Mouse (Mus musculus): ENCODE measurements at regions not wholly inside any gene's neighbourhood (a gene's known extent, or its start where the extent isn't known, plus 50 kb on each side); places are given as distances from the start of the nearest gene placed in this dataset.

DNA sequence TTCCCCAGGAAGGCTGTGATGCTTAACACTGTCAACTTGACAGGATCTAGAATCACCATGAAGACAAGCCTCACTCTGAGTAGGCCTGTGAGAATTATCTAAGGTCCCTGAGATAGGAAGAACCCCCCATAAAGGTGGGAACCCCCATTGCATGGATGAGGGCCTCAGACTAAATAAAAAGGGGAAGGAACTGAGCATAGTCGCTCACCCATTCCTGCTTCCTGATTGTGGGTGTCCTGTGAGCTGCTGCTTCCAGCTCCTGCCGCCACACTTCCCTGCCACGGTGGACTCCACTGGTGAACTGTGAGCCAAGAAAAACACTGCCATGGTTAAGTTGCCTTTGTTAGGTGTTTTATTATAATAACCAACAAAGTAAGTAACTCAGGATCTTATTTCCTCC is 86.8 kb upstream of the Frmd6 start:
- no peaks in the 10 kb centered on the region for H3K36me3 ChIP-seq
- ATAC-seq: no peak
- no peak overlapping the region for H3K4me2 ChIP-seq (replicated peaks)
- no peak overlapping the region for H3K27ac ChIP-seq
- H3K9me3 ChIP-seq: no peaks in the 10 kb centered on the region
- H3K9ac ChIP-seq: no peak overlapping the region
- H3K4me3 ChIP-seq (replicated peaks): no peak overlapping the region
- 81% methylated on average over 3 of the region's 3 CpGs for WGBS
- no peaks in the 10 kb centered on the region for H3K4me1 ChIP-seq (replicated peaks)
- no peaks in the 10 kb centered on the region for H3K27me3 ChIP-seq (replicated peaks)

- WGBS: 86% methylated on average over 6 of the region's 6 CpGs
- no peak overlapping the region for H3K9ac ChIP-seq
- no peak for ATAC-seq
- H3K4me2 ChIP-seq (replicated peaks): no peak overlapping the region
- H3K27me3 ChIP-seq (replicated peaks): no peaks in the 10 kb centered on the region
- no peaks in the 10 kb centered on the region for H3K36me3 ChIP-seq
- H3K9me3 ChIP-seq: no peaks in the 10 kb centered on the region
- no peak overlapping the region for H3K27ac ChIP-seq
- no peak overlapping the region for H3K4me3 ChIP-seq (replicated peaks)
- H3K4me1 ChIP-seq (replicated peaks): no peaks in the 10 kb centered on the region
Measured at GRCm38 (mm10) chr12:70739316-70739715, 86.0 kb upstream of the Frmd6 start.

DNA sequence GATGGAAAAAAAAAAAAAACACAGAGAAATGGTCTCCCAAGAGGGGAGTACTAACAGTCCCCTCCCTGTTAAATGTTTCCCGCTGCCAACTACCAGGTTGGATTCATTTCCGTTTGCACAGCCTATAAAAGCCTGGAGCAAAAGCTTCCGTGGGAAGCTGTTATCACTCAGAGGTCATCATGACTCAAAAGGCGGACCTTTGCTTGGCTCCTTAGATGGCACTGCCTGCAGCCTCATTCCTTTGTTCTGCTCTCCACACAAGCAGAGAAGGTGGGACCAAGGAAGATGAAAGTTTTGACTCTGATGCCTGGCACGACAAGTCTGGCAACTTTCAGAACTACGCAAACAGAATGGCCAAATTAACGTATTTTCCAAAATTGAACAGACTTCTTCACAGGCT is 85.5 kb upstream of the Frmd6 start:
- no peak for ATAC-seq
- 58% methylated on average over 7 of the region's 7 CpGs for WGBS
- H3K9me3 ChIP-seq: no peaks in the 10 kb centered on the region
- H3K9ac ChIP-seq: no peak overlapping the region
- no peak overlapping the region for H3K4me2 ChIP-seq (replicated peaks)
- H3K27ac ChIP-seq: no peak overlapping the region
- H3K27me3 ChIP-seq (replicated peaks): no peaks in the 10 kb centered on the region
- H3K4me3 ChIP-seq (replicated peaks): no peak overlapping the region
- H3K4me1 ChIP-seq (replicated peaks): no peaks in the 10 kb centered on the region
- H3K36me3 ChIP-seq: no peaks in the 10 kb centered on the region

DNA sequence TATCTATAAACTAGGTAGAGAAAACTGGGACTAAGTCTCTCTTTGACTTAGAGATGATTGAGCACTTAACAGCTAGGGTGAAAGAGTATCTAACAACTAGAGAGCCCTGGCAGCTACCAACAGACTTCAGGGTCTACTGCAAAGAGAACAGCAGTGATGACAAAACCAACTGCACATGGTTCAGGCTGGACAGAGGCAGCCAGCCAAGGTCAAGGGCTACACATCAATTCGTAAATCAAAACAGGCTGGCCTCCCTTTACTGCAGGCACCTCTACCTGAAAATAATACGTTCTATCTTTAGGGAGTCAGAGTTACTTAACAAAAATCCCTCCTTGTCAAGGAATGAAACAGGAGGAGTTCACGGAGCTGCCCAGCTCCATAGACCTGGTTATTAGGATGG is 82.5 kb upstream of the Frmd6 start:
- Histone ChIP-seq H3K36me3 (no peaks in the 10 kb centered on the region), H3K9me3 (no peaks in the 10 kb centered on the region), H3K4me2 (replicated peaks) (no peak overlapping the region), H3K4me3 (replicated peaks) (no peak overlapping the region), H3K27ac (no peak overlapping the region), H3K9ac (no peak overlapping the region), H3K27me3 (replicated peaks) (no peaks in the 10 kb centered on the region), H3K4me1 (replicated peaks) (no peaks in the 10 kb centered on the region)
- no peak for ATAC-seq
- WGBS: 66% methylated on average over 3 of the region's 3 CpGs

DNA sequence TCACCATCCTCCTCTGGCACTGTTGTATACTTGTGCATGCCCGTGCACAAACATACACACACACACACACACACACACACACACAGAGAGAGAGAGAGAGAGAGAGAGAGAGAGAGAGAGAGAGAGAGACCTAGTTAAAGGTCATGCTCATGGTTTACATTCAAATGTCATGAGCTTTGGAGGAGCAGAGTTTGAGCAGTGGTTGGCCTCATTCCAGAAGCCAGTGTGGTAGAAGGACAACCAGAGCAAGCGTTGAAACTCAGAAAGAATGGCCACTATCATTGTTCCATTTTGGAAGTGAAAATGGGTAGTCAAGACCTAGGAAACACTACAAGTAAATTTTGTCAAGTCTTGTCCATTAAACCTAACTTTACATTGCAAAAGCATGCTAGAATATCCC is 79.6 kb upstream of the Frmd6 start:
- no peak overlapping the region for H3K4me3 ChIP-seq (replicated peaks)
- ATAC-seq: no peak
- no peak overlapping the region for H3K9ac ChIP-seq
- H3K27ac ChIP-seq: no peak overlapping the region
- no peak overlapping the region for H3K4me2 ChIP-seq (replicated peaks)
- H3K4me1 ChIP-seq (replicated peaks): no peaks in the 10 kb centered on the region
- H3K36me3 ChIP-seq: no peaks in the 10 kb centered on the region
- H3K9me3 ChIP-seq: no peaks in the 10 kb centered on the region
- no peaks in the 10 kb centered on the region for H3K27me3 ChIP-seq (replicated peaks)
- 75% methylated on average over 2 of the region's 2 CpGs for WGBS

GRCm38 (mm10) chr12:70749651-70750050 is 75.7 kb upstream of the Frmd6 start:
- no peaks in the 10 kb centered on the region for H3K27me3 ChIP-seq (replicated peaks)
- WGBS: 89% methylated on average over 2 of the region's 2 CpGs
- H3K4me2 ChIP-seq (replicated peaks): no peak overlapping the region
- ATAC-seq: no peak
- H3K4me3 ChIP-seq (replicated peaks): no peak overlapping the region
- peaks cover 6% of the 10 kb centered on the region; the same call in 1 of the 2 replicates for H3K4me1 ChIP-seq (replicated peaks)
- no peak overlapping the region for H3K9ac ChIP-seq
- no peak overlapping the region for H3K27ac ChIP-seq
- H3K9me3 ChIP-seq: no peaks in the 10 kb centered on the region
- no peaks in the 10 kb centered on the region for H3K36me3 ChIP-seq

- ATAC-seq: no peak
- no peak overlapping the region for H3K9ac ChIP-seq
- H3K36me3 ChIP-seq: no peaks in the 10 kb centered on the region
- peaks cover 6% of the 10 kb centered on the region; the same call in 1 of the 2 replicates for H3K4me1 ChIP-seq (replicated peaks)
- H3K9me3 ChIP-seq: no peaks in the 10 kb centered on the region
- no peaks in the 10 kb centered on the region for H3K27me3 ChIP-seq (replicated peaks)
- H3K27ac ChIP-seq: no peak overlapping the region
- WGBS: 86% methylated on average over 7 of the region's 7 CpGs
- H3K4me2 ChIP-seq (replicated peaks): no peak overlapping the region
- no peak overlapping the region for H3K4me3 ChIP-seq (replicated peaks)
Measured at GRCm38 (mm10) chr12:70750651-70751578, 74.4 kb upstream of the Frmd6 start.

- 0 out of 2 replicates have a peak, but pooled peaks have one; percentile 20 for ATAC-seq
- Histone ChIP-seq H3K4me2 (replicated peaks) (no peak overlapping the region), H3K27ac (no peak overlapping the region)
Measured at GRCm38 (mm10) chr12:70752266-70752910, 72.9 kb upstream of the Frmd6 start.

GRCm38 (mm10) chr12:70752911-70753290 is 72.4 kb upstream of the Frmd6 start:
- no peak overlapping the region for H3K27ac ChIP-seq
- peaks cover 6% of the 10 kb centered on the region; the same call in 1 of the 2 replicates for H3K4me1 ChIP-seq (replicated peaks)
- no peak overlapping the region for H3K4me2 ChIP-seq (replicated peaks)
- H3K4me3 ChIP-seq (replicated peaks): no peak overlapping the region
- WGBS: 74% methylated on average over 4 of the region's 4 CpGs
- no peak overlapping the region for H3K9ac ChIP-seq
- no peaks in the 10 kb centered on the region for H3K36me3 ChIP-seq
- no peaks in the 10 kb centered on the region for H3K27me3 ChIP-seq (replicated peaks)
- H3K9me3 ChIP-seq: no peaks in the 10 kb centered on the region
- ATAC-seq: no peak

More at GRCm38 (mm10) chr12:70752266-70752910, 72.9 kb upstream of the Frmd6 start:
- Histone ChIP-seq H3K9ac (no peak overlapping the region), H3K4me3 (replicated peaks) (no peak overlapping the region), H3K27me3 (replicated peaks) (no peaks in the 10 kb centered on the region), H3K36me3 (no peaks in the 10 kb centered on the region), H3K9me3 (no peaks in the 10 kb centered on the region), H3K4me1 (replicated peaks) (peaks cover 6% of the 10 kb centered on the region; the same call in 1 of the 2 replicates)
- WGBS: 29% methylated on average over 11 of the region's 11 CpGs

DNA sequence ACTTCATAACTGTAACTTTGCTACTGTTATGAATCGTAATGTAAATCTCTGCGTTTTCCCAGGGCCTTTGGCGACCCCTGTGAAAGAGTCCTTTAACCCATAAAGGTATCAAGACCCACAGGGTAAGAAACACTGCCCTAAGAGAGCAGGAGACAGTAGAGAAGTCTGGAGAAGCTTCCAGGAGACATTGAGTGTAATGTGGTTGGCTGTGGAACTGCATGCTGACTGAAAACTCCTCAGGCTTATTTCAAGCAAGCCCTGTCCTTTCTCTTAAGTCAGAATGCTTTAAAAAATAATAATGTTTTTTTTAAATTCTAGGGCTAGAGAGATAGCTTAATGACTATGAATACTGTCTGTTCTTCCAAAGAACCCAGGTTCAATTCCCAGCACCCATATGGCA is 71.9 kb upstream of the Frmd6 start:
- Histone ChIP-seq H3K4me1 (replicated peaks) (peaks cover 6% of the 10 kb centered on the region; the same call in 1 of the 2 replicates), H3K4me2 (replicated peaks) (no peak overlapping the region), H3K36me3 (no peaks in the 10 kb centered on the region), H3K27me3 (replicated peaks) (no peaks in the 10 kb centered on the region), H3K27ac (no peak overlapping the region), H3K9ac (no peak overlapping the region), H3K9me3 (no peaks in the 10 kb centered on the region), H3K4me3 (replicated peaks) (no peak overlapping the region)
- no peak for ATAC-seq
- 76% methylated on average over 3 of the region's 3 CpGs for WGBS

DNA sequence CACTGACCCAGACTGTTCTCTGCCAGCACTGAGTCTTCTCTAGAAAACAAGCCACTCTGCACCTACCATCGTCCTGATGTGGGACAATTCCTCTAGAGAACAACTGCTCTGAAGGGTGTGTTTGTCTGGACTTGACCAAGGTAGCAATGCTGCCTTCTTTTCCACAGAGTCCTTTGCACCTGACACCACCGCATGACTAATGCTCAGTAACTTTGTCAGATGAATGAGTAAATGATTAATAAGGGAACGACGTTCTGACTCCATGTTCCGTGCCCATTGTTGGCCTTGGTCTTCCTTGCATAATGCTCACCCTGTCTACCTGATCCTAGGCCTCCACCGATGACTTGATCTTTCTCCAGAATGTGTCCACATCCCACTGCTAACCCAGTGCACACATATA is 67.2 kb upstream of the Frmd6 start:
- ATAC-seq: peak; percentile 59; the same call in 1 of the 2 replicates
- Histone ChIP-seq H3K4me2 (replicated peaks) (no peak overlapping the region), H3K9me3 (no peaks in the 10 kb centered on the region), H3K4me3 (replicated peaks) (no peak overlapping the region), H3K9ac (no peak overlapping the region), H3K27ac (no peak overlapping the region), H3K36me3 (no peaks in the 10 kb centered on the region), H3K27me3 (replicated peaks) (no peaks in the 10 kb centered on the region), H3K4me1 (replicated peaks) (no peaks in the 10 kb centered on the region)
- WGBS: 72% methylated on average over 6 of the region's 6 CpGs

GRCm38 (mm10) chr12:70763542-70763941 is 61.8 kb upstream of the Frmd6 start:
- no peaks in the 10 kb centered on the region for H3K27me3 ChIP-seq (replicated peaks)
- ATAC-seq: no peak
- 90% methylated on average over 12 of the region's 12 CpGs for WGBS
- H3K36me3 ChIP-seq: no peaks in the 10 kb centered on the region
- H3K4me2 ChIP-seq (replicated peaks): no peak overlapping the region
- no peaks in the 10 kb centered on the region for H3K4me1 ChIP-seq (replicated peaks)
- no peak overlapping the region for H3K27ac ChIP-seq
- H3K9ac ChIP-seq: no peak overlapping the region
- no peak overlapping the region for H3K4me3 ChIP-seq (replicated peaks)
- H3K9me3 ChIP-seq: no peaks in the 10 kb centered on the region
